Mouse (Mus musculus) midbrain, embryonic 14.5 days (tissue): ENCODE results near the gene Ttc3. TPM values are rescaled to one million over a fixed set of nuclear protein-coding genes. Genes with fewer than 3 reads are reported as not detected.
"Not testable (repeated sequence)": the region's sequence is repeated elsewhere in the genome, so short reads cannot be mapped to it uniquely, and the experiment has no call there.

ENCODE experiments used
- ATAC-seq: fragments of 200-750 bp; cut with Nextera tagmentation; 2 replicates; pipeline ENCODE4 v1.8.0; 2017; ENCODE audit warnings: moderate number of reproducible peaks, moderate library complexity; ENCODE audit not compliant: low FRiP score, low TSS enrichment
- DNase-seq: peaks from one replicate; pipeline ENCODE4 v3.0.0-alpha.2; 2015
- H3K27ac ChIP-seq: fragments of 300-500 bp; sonication (generic); replicated peaks from 2 replicates; pipeline ENCODE4 v1.5.1; 2014; ENCODE audit warnings: mild to moderate bottlenecking, low read depth, low read length, moderate library complexity
- H3K27me3 ChIP-seq: fragments of 300-500 bp; sonication (generic); 2 replicates; pipeline ENCODE4 v1.6.1; 2014; ENCODE audit warnings: low read length, control low read depth, mixed read lengths; ENCODE audit not compliant: control insufficient read depth, insufficient read depth
- H3K36me3 ChIP-seq: fragments of 300-500 bp; sonication (generic); 2 replicates; pipeline ENCODE4 v1.6.1; 2014; ENCODE audit warnings: low read length, control low read depth; ENCODE audit not compliant: control insufficient read depth, insufficient read depth
- H3K4me1 ChIP-seq: fragments of 300-500 bp; sonication (generic); 2 replicates; pipeline ENCODE4 v1.6.1; 2014; ENCODE audit warnings: mild to moderate bottlenecking, antibody characterized with exemption, low read length, control low read depth; ENCODE audit not compliant: control insufficient read depth, insufficient read depth
- H3K4me2 ChIP-seq: fragments of 300-500 bp; sonication (generic); 2 replicates; pipeline ENCODE4 v1.6.1; 2014; ENCODE audit warnings: mild to moderate bottlenecking, low read length, moderate library complexity
- H3K4me3 ChIP-seq: fragments of 300-500 bp; sonication (generic); replicated peaks from 2 replicates; pipeline ENCODE4 v1.5.1; 2014; ENCODE audit warnings: low read depth, low read length
- H3K9ac ChIP-seq: fragments of 300-500 bp; sonication (generic); replicated peaks from 2 replicates; pipeline ENCODE4 v1.6.1; 2014; ENCODE audit warnings: mild to moderate bottlenecking, low read length, moderate library complexity
- H3K9me3 ChIP-seq: fragments of 300-500 bp; sonication (generic); 2 replicates; pipeline ENCODE4 v1.6.1; 2016; ENCODE audit warnings: low read length, control low read depth, mixed read lengths; ENCODE audit not compliant: control insufficient read depth
- WGBS: fragments of 180-500 bp; shearing (Covaris S2); extraction: QIAGEN DNeasy Blood & Tissue Kit; methylation state at CpG from one replicate; pipeline ENCODE4 v1.1.7; 2014; 5-methylcytosine and 5-hydroxymethylcytosine counted together
- polyA plus RNA-seq: library from polyadenylated mRNA; unstranded; fragments of >200 nt; fragmentation: Nextera tagmentation; extraction: Ambion mirVana; gene quantifications from 2 replicates; pipeline ENCODE4 v1.2.1, GENCODE M21; 2014

The Ttc3 gene
- polyA plus RNA-seq, 1 experiment from 2014 or later = 1,144 TPM

GRCm38 (mm10) chr16:94464067-94464466 lies 93.6 kb downstream of the Ttc3 start:
- Histone ChIP-seq H3K4me1 (no peaks in the 10 kb centered on the region), H3K4me2 (no peak overlapping the region), H3K36me3 (peaks cover 100% of the 10 kb centered on the region), H3K27ac (no peak overlapping the region), H3K27me3 (no peaks in the 10 kb centered on the region), H3K9me3 (no peaks in the 10 kb centered on the region), H3K4me3 (no peak overlapping the region), H3K9ac (no peak overlapping the region)
- DNase-seq = no peak
- 84% methylated on average over 3 of the region's 3 CpGs for WGBS
- no peak for ATAC-seq

- peaks cover 100% of the 10 kb centered on the region for H3K36me3 ChIP-seq
- no peak for ATAC-seq
- DNase-seq = no peak
- H3K4me3 ChIP-seq = no peak overlapping the region
- no peak overlapping the region for H3K9ac ChIP-seq
- no peaks in the 10 kb centered on the region for H3K27me3 ChIP-seq
- WGBS = over 99% methylated on average over 4 of the region's 4 CpGs
- no peak overlapping the region for H3K27ac ChIP-seq
- H3K4me2 ChIP-seq = no peak overlapping the region
- no peaks in the 10 kb centered on the region for H3K4me1 ChIP-seq
- no peaks in the 10 kb centered on the region for H3K9me3 ChIP-seq
These were observed 95.5 kb downstream of the Ttc3 start for GRCm38 (mm10) chr16:94465900-94466299.

GRCm38 (mm10) chr16:94466317-94466716 lies 95.9 kb downstream of the Ttc3 start:
- not testable (repeated sequence) for ATAC-seq, H3K9me3 ChIP-seq, H3K4me1 ChIP-seq, H3K4me3 ChIP-seq, H3K9ac ChIP-seq, H3K4me2 ChIP-seq, H3K27me3 ChIP-seq, DNase-seq, H3K27ac ChIP-seq
- H3K36me3 ChIP-seq = peaks cover 100% of the 10 kb centered on the region
- WGBS = 94% methylated on average over 7 of the region's 7 CpGs

- Histone ChIP-seq H3K9me3 (no peaks in the 10 kb centered on the region), H3K4me2 (no peak overlapping the region), H3K9ac (no peak overlapping the region), H3K4me3 (no peak overlapping the region), H3K4me1 (no peaks in the 10 kb centered on the region), H3K27me3 (no peaks in the 10 kb centered on the region), H3K27ac (no peak overlapping the region), H3K36me3 (peaks cover 94% of the 10 kb centered on the region)
- DNase-seq (no peak), ATAC-seq (no peak)
- WGBS = 93% methylated on average over 11 of the region's 11 CpGs
These were observed 97.1 kb downstream of the Ttc3 start for GRCm38 (mm10) chr16:94467337-94468055.

GRCm38 (mm10) chr16:94468391-94468790 lies 98.0 kb downstream of the Ttc3 start:
- Histone ChIP-seq H3K27me3 (no peaks in the 10 kb centered on the region), H3K27ac (no peak overlapping the region), H3K9ac (no peak overlapping the region), H3K9me3 (no peaks in the 10 kb centered on the region), H3K4me3 (no peak overlapping the region), H3K36me3 (peaks cover 94% of the 10 kb centered on the region), H3K4me2 (no peak overlapping the region), H3K4me1 (no peaks in the 10 kb centered on the region)
- WGBS = 98% methylated on average over 2 of the region's 2 CpGs
- DNase-seq = no peak
- no peak for ATAC-seq

GRCm38 (mm10) chr16:94472515-94472951 lies 102.1 kb downstream of the Ttc3 start:
- H3K9ac ChIP-seq = no peak overlapping the region
- peak; percentile 58 for ATAC-seq

GRCm38 (mm10) chr16:94473086-94473822 lies 102.8 kb downstream of the Ttc3 start:
- H3K36me3 ChIP-seq = peaks cover 49% of the 10 kb centered on the region
- ATAC-seq (peak; percentile 46), DNase-seq (peak; percentile 40)
- H3K9ac ChIP-seq = no peak overlapping the region
- peak overlapping the region; percentile 62 for H3K27ac ChIP-seq
- no peaks in the 10 kb centered on the region for H3K27me3 ChIP-seq
- 72% methylated on average over 11 of the region's 11 CpGs for whole genome bisulfite sequencing
- no peak overlapping the region for H3K4me3 ChIP-seq
- no peak overlapping the region for H3K4me2 ChIP-seq
- H3K4me1 ChIP-seq = no peaks in the 10 kb centered on the region
- no peaks in the 10 kb centered on the region for H3K9me3 ChIP-seq

More at GRCm38 (mm10) chr16:94472515-94472951, 102.1 kb downstream of the Ttc3 start:
- H3K9me3 ChIP-seq = no peaks in the 10 kb centered on the region
- peak overlapping the region; percentile 62 for H3K27ac ChIP-seq
- 42% methylated on average over 8 of the region's 8 CpGs for WGBS
- H3K27me3 ChIP-seq = no peaks in the 10 kb centered on the region
- H3K4me2 ChIP-seq = no peak overlapping the region
- H3K36me3 ChIP-seq = peaks cover 55% of the 10 kb centered on the region
- H3K4me3 ChIP-seq = no peak overlapping the region
- no peaks in the 10 kb centered on the region for H3K4me1 ChIP-seq
- DNase-seq = peak; percentile 78

- H3K9me3 ChIP-seq = no peaks in the 10 kb centered on the region
- no peak overlapping the region for H3K4me2 ChIP-seq
- ATAC-seq = no peak
- no peak overlapping the region for H3K9ac ChIP-seq
- H3K4me1 ChIP-seq = no peaks in the 10 kb centered on the region
- no peaks in the 10 kb centered on the region for H3K36me3 ChIP-seq
- H3K27ac ChIP-seq = no peak overlapping the region
- no peak overlapping the region for H3K4me3 ChIP-seq
- H3K27me3 ChIP-seq = no peaks in the 10 kb centered on the region
- 87% methylated on average over 11 of the region's 11 CpGs for WGBS
- no peak for DNase-seq
These were observed 114.5 kb downstream of the Ttc3 start for GRCm38 (mm10) chr16:94484752-94485535.
